Comparison of ENCODE assay signal across 8 mouse cellular contexts in the genomic region with DNA sequence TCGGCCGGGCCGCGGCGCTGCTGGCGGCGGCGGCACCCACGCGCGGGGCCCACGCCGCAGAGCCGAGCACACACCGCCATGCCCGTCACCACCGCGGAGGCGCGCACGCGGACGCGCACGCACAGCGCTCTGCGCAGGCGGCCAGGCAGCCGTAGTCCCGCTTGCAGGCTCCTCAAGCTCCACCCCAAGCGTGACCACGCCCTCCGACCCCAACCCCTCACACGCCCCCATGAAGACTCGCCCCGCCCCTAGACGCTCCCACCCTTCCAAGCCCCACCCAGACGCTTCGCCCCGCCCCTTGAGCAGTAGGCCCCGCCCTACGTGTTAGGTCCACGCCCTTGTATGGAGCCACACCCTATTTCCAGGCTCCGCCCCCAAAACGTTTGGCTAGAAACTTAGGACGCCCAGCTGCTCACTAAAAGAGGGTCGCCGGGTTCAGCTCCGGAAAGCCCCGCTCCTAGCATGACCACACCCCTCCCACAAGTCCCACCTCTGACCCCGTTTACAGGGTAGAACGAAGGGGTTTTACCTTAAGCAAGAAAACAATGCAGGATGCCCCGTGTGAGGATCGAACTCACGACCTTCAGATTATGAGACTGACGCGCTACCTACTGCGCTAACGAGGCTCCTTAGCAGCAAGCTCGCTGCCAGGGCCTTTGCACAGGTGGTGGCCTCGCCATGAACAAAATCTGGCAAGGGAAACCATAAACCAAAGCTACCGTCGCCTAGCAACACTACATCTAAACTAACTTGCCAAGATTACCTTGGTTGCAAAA. TPM values are rescaled to one million over a fixed set of nuclear protein-coding genes. Genes with fewer than 3 reads are reported as not detected.
DNase-seq lines count a peak whose midpoint lies in the region; ATAC-seq and TF ChIP-seq lines count a peak whose summit lies in the region.

Gene Fbxo31 (minus strand): TSS at position 131 of the 776 bp plus-strand sequence.

- peak; percentile 94 for ATAC-seq in forebrain, embryonic 15.5 days (replicated peaks)
- peak; percentile 59 for ATAC-seq in neutrophil, adult 5-6 weeks (ENCODE audit: extremely low read depth, insufficient number of reproducible peaks, low FRiP score, poor library complexity, severe bottlenecking)

- peak; percentile 96 for DNase-seq in ES-E14 (ENCODE audit: low read depth, low spot score)
- peak; percentile 94 for DNase-seq in cerebellum, adult 11-12 months
- DNase-seq in heart, postnatal 25 days (ENCODE audit: low spot score): peak; percentile 86
- DNase-seq in layer of hippocampus, adult 18-20 months (ENCODE audit: low spot score in 2 of 2): peak; percentile 94 to 97
- peak; percentile 86 for DNase-seq in lung, adult 2 months
- DNase-seq in thymus, adult 18-20 months: peak; percentile 84 to 93

- intact Hi-C loops in heart, postnatal 25 days (cut with DNase I): no loop called here

- TF ChIP-seq POLR2A in lung, adult 2 months (IDR thresholded peaks at IDR 0.05; ENCODE audit: borderline replicate concordance, extremely low read depth, low read depth, low read length): peak; percentile 91; the same call in 1 of the 2 replicates

- H3K36me3 ChIP-seq in ES-E14 (ENCODE audit: control insufficient read depth, insufficient read depth, low read length, poor library complexity, severe bottlenecking): no peaks in the 10 kb centered on the region
- no peaks in the 10 kb centered on the region for H3K36me3 ChIP-seq in forebrain, embryonic 15.5 days

- peak within 1 kb of the TSS; percentile 79 to 88 for H3K4me3 ChIP-seq in ES-E14 (ENCODE audit: insufficient read depth in 1 of 2, low read depth in 1 of 2, low read length in 2 of 2, poor library complexity in 1 of 2, severe bottlenecking in 1 of 2)
- H3K4me3 ChIP-seq in forebrain, embryonic 15.5 days: peak within 1 kb of the TSS; percentile 95
- H3K4me3 ChIP-seq in lung, adult 2 months (replicated peaks; ENCODE audit: extremely low read depth, low read depth, low read length): peak within 1 kb of the TSS; percentile 94

- H3K4me2 ChIP-seq in forebrain, embryonic 15.5 days (replicated peaks): peak within 1 kb of the TSS; percentile 68

- no peak within 1 kb of the TSS for H3K27ac ChIP-seq in ES-E14 (ENCODE audit: insufficient read depth, low read depth, low read length, poor library complexity, severe bottlenecking)
- H3K27ac ChIP-seq in forebrain, embryonic 15.5 days (replicated peaks): peak within 1 kb of the TSS; percentile 60

- in situ Hi-C loops in ES-E14 (cut with MboI; ENCODE audit: low sequenced_read_pairs in 2 of 2, unreplicated experiment in 2 of 2): no loop called here

- H3K9me3 ChIP-seq in ES-E14 (ENCODE audit: control insufficient read depth, insufficient read depth, low read depth, low read length): no peaks in the 10 kb centered on the region
- no peaks in the 10 kb centered on the region for H3K9me3 ChIP-seq in forebrain, embryonic 15.5 days

- peaks cover 1 to 25% of the 10 kb centered on the region in 2 experiments; a peak in 3 of 4 replicates for H3K4me1 ChIP-seq in ES-E14 (ENCODE audit: control insufficient read depth in 2 of 2, insufficient read depth in 2 of 2, low read length in 2 of 2, poor library complexity in 1 of 2)
- H3K4me1 ChIP-seq in forebrain, embryonic 15.5 days: peaks cover 31% of the 10 kb centered on the region
- H3K4me1 ChIP-seq in lung, adult 2 months (ENCODE audit: control insufficient read depth, insufficient read depth, low read length): peaks cover 15% of the 10 kb centered on the region

- H3K27me3 ChIP-seq in forebrain, embryonic 15.5 days: no peaks in the 10 kb centered on the region

- H3K9ac ChIP-seq in ES-E14 (ENCODE audit: insufficient read depth, low read depth, low read length, poor library complexity, severe bottlenecking): peak within 1 kb of the TSS; percentile 89
- peak within 1 kb of the TSS; percentile 85 for H3K9ac ChIP-seq in forebrain, embryonic 15.5 days (replicated peaks)

- no peak for TF ChIP-seq CTCF in lung, adult 2 months (IDR thresholded peaks at IDR 0.05; ENCODE audit: insufficient read depth, low read length)

- WGBS in forebrain, embryonic 15.5 days: under 1% methylated on average over 60 of the region's 63 CpGs
- 2% methylated on average over 60 of the region's 63 CpGs for WGBS in lung, adult 2 months

TF ChIP-seq in ES-E14, 5 proteins besides CTCF, POLR2A, EP300 and RAD21:
- TF ChIP-seq ZC3H11A (IDR thresholded peaks at IDR 0.05; ENCODE audit: borderline replicate concordance, low read depth, low read length) (no peak), MAFK (IDR thresholded peaks at IDR 0.05; ENCODE audit: insufficient read depth, low read depth, low read length) (peak; percentile 78)

RNA-seq across cellular contexts. Expression of gene Fbxo31, which starts in this region (rescaled TPM):
- 15.5 and 16.9 TPM in 2 replicates for total RNA-seq in ES-E14 (2012; rRNA removed)
- 31.0 and 32.4 TPM in 2 replicates for polyA plus RNA-seq in forebrain, embryonic 15.5 days (2015; fragmentation: Nextera tagmentation; extraction: Ambion mirVana)
- 100 to 1,000 TPM in 1 of 2 experiments, 10 to 100 TPM in 1; 93.0 to 105 TPM for total RNA-seq in heart, postnatal 25 days (2021)
- total RNA-seq in layer of hippocampus, adult 18-20 months (2021): 100 to 1,000 TPM; 114 to 119 TPM
- 48.2 and 49.9 TPM in 2 replicates for polyA plus RNA-seq in lung, adult 2 months (2012; rRNA removed)
- 27.7 and 35.0 TPM in 2 replicates for total RNA-seq in neutrophil, adult 5-6 weeks (2017)
